Mouse (Mus musculus) cortical plate, adult 2 months (tissue): ENCODE results near the gene Hspb6. TPM values are rescaled to one million over a fixed set of nuclear protein-coding genes. Genes with fewer than 3 reads are reported as not detected.
A peak's percentile ranks its signal among the peaks of the same experiment; 100 is the strongest.

Experiments
- H3K27ac ChIP-seq: fragments of 200-500 bp; 2 replicates; pipeline ENCODE4 v1.5.1; 2012; ENCODE audit warnings: low read length, control low read depth, inconsistent platforms; ENCODE audit not compliant: insufficient read depth
- H3K4me1 ChIP-seq: fragments of 200-500 bp; 2 replicates; pipeline ENCODE4 v1.6.1; 2011; ENCODE audit warnings: low read length; ENCODE audit not compliant: control insufficient read depth, insufficient read depth
- H3K4me3 ChIP-seq: fragments of 200-500 bp; 2 replicates; pipeline ENCODE4 v1.5.1; 2011; ENCODE audit warnings: mild to moderate bottlenecking, low read length, control low read depth; ENCODE audit not compliant: insufficient read depth
- CTCF ChIP-seq: fragments of 200-500 bp; IDR thresholded peaks from 2 replicates; pipeline ENCODE4 v1.5.1; 2011; ENCODE audit warnings: mild to moderate bottlenecking, control low read depth, low read length; ENCODE audit not compliant: insufficient read depth; ENCODE audit errors: extremely low read depth
- POLR2A ChIP-seq: fragments of 200-500 bp; IDR thresholded peaks from 2 replicates; pipeline ENCODE4 v1.6.1; 2011; ENCODE audit warnings: mild to moderate bottlenecking, low read length, control low read depth; ENCODE audit not compliant: insufficient read depth; ENCODE audit errors: extremely low read depth
- polyA plus RNA-seq: library from polyadenylated mRNA; depleted of rRNA; stranded (reverse); fragments of >200 nt; gene quantifications from 2 replicates; pipeline ENCODE4 v1.2.3, GENCODE M21; 2012

Hspb6 gene
- polyA plus RNA-seq, 1 experiment: 11.3 TPM

DNA sequence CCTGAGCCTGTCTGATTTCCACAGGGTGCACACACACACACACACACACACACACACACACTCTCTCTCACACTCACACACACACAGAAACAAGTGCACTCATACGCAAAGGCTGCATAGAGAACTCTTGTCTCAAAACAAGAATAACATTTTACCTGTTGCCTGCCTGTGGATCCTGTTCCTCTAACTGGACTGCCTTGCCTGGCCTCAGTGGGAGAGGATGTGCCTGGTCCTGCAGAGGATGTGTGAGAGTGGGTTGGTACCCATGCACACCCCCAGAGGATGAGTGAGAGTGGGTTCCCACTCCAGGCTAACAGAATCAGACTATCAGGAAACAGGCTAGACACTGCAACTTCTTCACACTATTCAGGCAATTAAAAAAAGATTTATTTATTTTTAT, 1.4 kb upstream of the Hspb6 start:
- TF ChIP-seq CTCF (no peak), POLR2A (no peak)
- no peaks in the 10 kb centered on the region for H3K4me1 ChIP-seq
- no peak overlapping the region for H3K27ac ChIP-seq
- H3K4me3 ChIP-seq: no peak overlapping the region

DNA sequence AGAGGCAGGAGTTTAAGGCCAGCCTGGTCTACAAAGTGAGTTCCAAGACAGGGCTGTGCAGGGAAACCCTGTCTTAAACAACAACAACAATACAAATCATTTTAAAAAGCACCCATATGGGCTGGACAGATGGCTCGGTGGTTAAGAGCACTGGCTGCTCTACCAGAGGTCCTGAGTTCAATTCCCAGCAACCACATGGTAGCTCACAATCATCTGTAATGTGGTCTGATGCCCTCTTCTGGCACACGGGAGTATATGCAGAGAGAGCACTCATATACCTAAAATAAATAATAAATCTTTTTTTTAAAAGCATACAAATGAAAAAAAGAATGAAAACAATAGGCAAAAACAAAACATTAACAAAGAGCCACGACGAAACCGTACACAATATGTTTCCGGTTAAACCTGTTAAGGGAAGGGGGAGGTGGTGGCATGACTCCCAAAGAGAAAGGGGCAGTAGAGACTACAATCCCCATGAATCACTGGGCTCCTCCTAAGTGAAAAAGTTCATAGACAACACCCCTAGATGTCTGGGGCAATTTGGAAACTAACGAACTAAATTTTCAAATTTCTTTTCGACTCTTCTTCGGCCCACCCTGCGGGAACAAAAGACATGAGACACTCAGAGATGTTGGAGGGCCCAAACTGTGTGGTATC, 405 bp upstream of the Hspb6 start:
- Histone ChIP-seq H3K4me1 (no peaks in the 10 kb centered on the region), H3K4me3 (peak overlapping the region; percentile 71), H3K27ac (peak overlapping the region; percentile 85)
- TF ChIP-seq CTCF: no peak

- TF ChIP-seq CTCF (no peak), POLR2A (no peak)
- H3K27ac ChIP-seq: peak overlapping the region; percentile 52; the same call in 1 of the 2 replicates
- no peaks in the 10 kb centered on the region for H3K4me1 ChIP-seq
- H3K4me3 ChIP-seq: peak overlapping the region; percentile 71; the same call in 1 of the 2 replicates
Measured at GRCm38 (mm10) chr7:30553021-30553589, 1.1 kb downstream of the Hspb6 start.

- TF ChIP-seq POLR2A (no peak; the same call in 1 of the 2 replicates), CTCF (no peak)
- Histone ChIP-seq H3K4me3 (no peak overlapping the region), H3K4me1 (no peaks in the 10 kb centered on the region), H3K27ac (no peak overlapping the region)
Measured at GRCm38 (mm10) chr7:30553810-30554584, 2.0 kb downstream of the Hspb6 start.

- H3K4me3 ChIP-seq: no peak overlapping the region
- no peak overlapping the region for H3K27ac ChIP-seq
- TF ChIP-seq POLR2A (no peak), CTCF (peak; percentile 26; the same call in 1 of the 2 replicates)
- no peaks in the 10 kb centered on the region for H3K4me1 ChIP-seq
Measured at GRCm38 (mm10) chr7:30556894-30557536, 5.0 kb downstream of the Hspb6 start.

- 0 out of 2 replicates have a peak overlapping the region, but pooled peaks have one; percentile 13 for H3K27ac ChIP-seq
- H3K4me3 ChIP-seq: peak overlapping the region; percentile 57; the same call in 1 of the 2 replicates
- H3K4me1 ChIP-seq: no peaks in the 10 kb centered on the region
- TF ChIP-seq POLR2A (0 out of 2 replicates have a peak, but pooled peaks have one; percentile 14), CTCF (no peak)
Measured at GRCm38 (mm10) chr7:30557901-30558514, 6.0 kb downstream of the Hspb6 start.

GRCm38 (mm10) chr7:30558656-30559442, 6.9 kb downstream of the Hspb6 start:
- Histone ChIP-seq H3K27ac (peak overlapping the region; percentile 13; the same call in 1 of the 2 replicates), H3K4me3 (peak overlapping the region; percentile 57), H3K4me1 (peaks cover 1% of the 10 kb centered on the region; the same call in 1 of the 2 replicates)
- TF ChIP-seq POLR2A (no peak), CTCF (no peak)

- peak within 1 kb of the TSS; percentile 57 for H3K4me3 ChIP-seq
- H3K27ac ChIP-seq: peak within 1 kb of the TSS; percentile 13; the same call in 1 of the 2 replicates
Measured at GRCm38 (mm10) chr7:30559443-30559954, 7.5 kb downstream of the Hspb6 start, which contains the start of gene Lin37. TSS of gene Lin37 (minus strand) at chr7:30559838.

More at GRCm38 (mm10) chr7:30559443-30559954, 7.5 kb downstream of the Hspb6 start, which contains the start of gene Lin37:
- TF ChIP-seq CTCF (no peak), POLR2A (peak; percentile 92)
- H3K4me1 ChIP-seq: peaks cover 3% of the 10 kb centered on the region; the same call in 1 of the 2 replicates
